Mouse (Mus musculus): ENCODE results near the gene Serpina1e. TPM values are rescaled to one million over a fixed set of nuclear protein-coding genes. Genes with fewer than 3 reads are reported as not detected.
"Not testable (repeated sequence)": the region's sequence is repeated elsewhere in the genome, so short reads cannot be mapped to it uniquely, and the experiment has no call there.

The Serpina1e gene
- total and polyA plus RNA-seq, 2 experiments from 2014 or later = 0.34 to 8.4 TPM

- H3K4me3 ChIP-seq (ENCODE audit: low read depth, low read length) = no peak overlapping the region
- no peak overlapping the region for H3K4me2 ChIP-seq (ENCODE audit: low read depth, low read length)
- no peak overlapping the region for H3K27ac ChIP-seq (ENCODE audit: low read depth)
- H3K27me3 ChIP-seq (ENCODE audit: control insufficient read depth, insufficient read depth, low read length) = no peaks in the 10 kb centered on the region
- no peaks in the 10 kb centered on the region for H3K4me1 ChIP-seq (ENCODE audit: control insufficient read depth, insufficient read depth)
- no peaks in the 10 kb centered on the region for H3K36me3 ChIP-seq (replicated peaks; ENCODE audit: control insufficient read depth, insufficient read depth, low read length)
- no peak overlapping the region for H3K9ac ChIP-seq (replicated peaks; ENCODE audit: low read depth, low read length)
- ATAC-seq (ENCODE audit: insufficient read depth, low read depth) (no peak), DNase-seq (ENCODE audit: low spot score) (no peak)
- no peaks in the 10 kb centered on the region for H3K9me3 ChIP-seq (replicated peaks; ENCODE audit: control insufficient read depth, low read length)
- TF ChIP-seq EP300 (IDR thresholded peaks at IDR 0.05; ENCODE audit: low read depth) (no peak), CTCF (IDR thresholded peaks at IDR 0.05; ENCODE audit: low read depth) (no peak)
- WGBS = 74% methylated on average over 8 of the region's 8 CpGs
Measured at GRCm38 (mm10) chr12:103962860-103963259, 4.1 kb upstream of the Serpina1e start.

DNA sequence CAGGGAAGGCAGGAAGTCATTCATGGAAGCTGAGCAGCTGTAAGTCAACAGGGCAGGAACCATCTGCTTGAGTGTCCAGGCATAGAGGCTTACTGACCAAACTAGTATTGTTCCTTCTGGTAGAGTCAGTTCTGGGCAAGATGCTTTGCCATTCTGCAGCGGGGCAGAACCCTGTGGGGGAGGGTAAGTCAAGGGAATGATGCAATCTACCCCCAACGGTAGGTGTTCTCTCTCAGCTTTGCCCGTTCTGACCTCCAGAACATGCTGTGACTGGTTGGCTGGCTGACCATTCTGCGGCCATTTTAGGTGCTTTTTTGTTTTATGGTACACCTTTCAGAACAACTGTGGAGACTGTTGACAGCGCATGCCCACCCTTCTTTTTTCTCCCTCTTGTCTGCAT lies 3.6 kb upstream of the Serpina1e start:
- Histone ChIP-seq H3K4me1 (ENCODE audit: control insufficient read depth, insufficient read depth) (no peaks in the 10 kb centered on the region), H3K27me3 (ENCODE audit: control insufficient read depth, insufficient read depth, low read length) (no peaks in the 10 kb centered on the region), H3K4me3 (ENCODE audit: low read depth, low read length) (no peak overlapping the region), H3K36me3 (replicated peaks; ENCODE audit: control insufficient read depth, insufficient read depth, low read length) (no peaks in the 10 kb centered on the region), H3K9ac (replicated peaks; ENCODE audit: low read depth, low read length) (no peak overlapping the region), H3K4me2 (ENCODE audit: low read depth, low read length) (no peak overlapping the region), H3K27ac (ENCODE audit: low read depth) (no peak overlapping the region), H3K9me3 (replicated peaks; ENCODE audit: control insufficient read depth, low read length) (no peaks in the 10 kb centered on the region)
- WGBS = 77% methylated on average over 5 of the region's 5 CpGs
- DNase-seq (ENCODE audit: low spot score) = no peak
- TF ChIP-seq CTCF (IDR thresholded peaks at IDR 0.05; ENCODE audit: low read depth) = no peak
- TF ChIP-seq EP300 (IDR thresholded peaks at IDR 0.05; ENCODE audit: low read depth) = no peak
- no peak for ATAC-seq (ENCODE audit: insufficient read depth, low read depth)

- no peaks in the 10 kb centered on the region for H3K4me1 ChIP-seq (ENCODE audit: control insufficient read depth, insufficient read depth)
Measured at GRCm38 (mm10) chr12:103961716-103962115, 2.9 kb upstream of the Serpina1e start.

GRCm38 (mm10) chr12:103956555-103956954 lies 2.2 kb downstream of the Serpina1e start:
- H3K4me2 ChIP-seq (ENCODE audit: low read depth, low read length); H3K4me3 ChIP-seq (ENCODE audit: low read depth, low read length); H3K27ac ChIP-seq (ENCODE audit: low read depth); DNase-seq (ENCODE audit: low spot score); H3K9me3 ChIP-seq (replicated peaks; ENCODE audit: control insufficient read depth, low read length); H3K27me3 ChIP-seq (ENCODE audit: control insufficient read depth, insufficient read depth, low read length); H3K36me3 ChIP-seq (replicated peaks; ENCODE audit: control insufficient read depth, insufficient read depth, low read length); H3K4me1 ChIP-seq (ENCODE audit: control insufficient read depth, insufficient read depth); H3K9ac ChIP-seq (replicated peaks; ENCODE audit: low read depth, low read length); ATAC-seq (ENCODE audit: insufficient read depth, low read depth): not testable (repeated sequence)
- 60% methylated on average over 1 of the region's 2 CpGs for WGBS

More at GRCm38 (mm10) chr12:103961716-103962115, 2.9 kb upstream of the Serpina1e start:
- Histone ChIP-seq H3K4me2 (ENCODE audit: low read depth, low read length) (no peak overlapping the region), H3K27me3 (ENCODE audit: control insufficient read depth, insufficient read depth, low read length) (no peaks in the 10 kb centered on the region), H3K36me3 (replicated peaks; ENCODE audit: control insufficient read depth, insufficient read depth, low read length) (no peaks in the 10 kb centered on the region), H3K9ac (replicated peaks; ENCODE audit: low read depth, low read length) (no peak overlapping the region), H3K4me3 (ENCODE audit: low read depth, low read length) (no peak overlapping the region), H3K27ac (ENCODE audit: low read depth) (no peak overlapping the region), H3K9me3 (replicated peaks; ENCODE audit: control insufficient read depth, low read length) (no peaks in the 10 kb centered on the region)
- WGBS = 86% methylated on average over 1 of the region's 1 CpGs
- no peak for ATAC-seq (ENCODE audit: insufficient read depth, low read depth)
- DNase-seq (ENCODE audit: low spot score) = no peak
- TF ChIP-seq CTCF (IDR thresholded peaks at IDR 0.05; ENCODE audit: low read depth) (no peak), EP300 (IDR thresholded peaks at IDR 0.05; ENCODE audit: low read depth) (no peak)

GRCm38 (mm10) chr12:103952972-103953371 lies 5.8 kb downstream of the Serpina1e start:
- H3K27me3 ChIP-seq (ENCODE audit: control insufficient read depth, insufficient read depth, low read length); DNase-seq (ENCODE audit: low spot score); H3K27ac ChIP-seq (ENCODE audit: low read depth); H3K4me1 ChIP-seq (ENCODE audit: control insufficient read depth, insufficient read depth); H3K4me3 ChIP-seq (ENCODE audit: low read depth, low read length); ATAC-seq (ENCODE audit: insufficient read depth, low read depth); H3K36me3 ChIP-seq (replicated peaks; ENCODE audit: control insufficient read depth, insufficient read depth, low read length); H3K9me3 ChIP-seq (replicated peaks; ENCODE audit: control insufficient read depth, low read length); H3K4me2 ChIP-seq (ENCODE audit: low read depth, low read length); H3K9ac ChIP-seq (replicated peaks; ENCODE audit: low read depth, low read length): not testable (repeated sequence)
- WGBS = 53% methylated on average over 3 of the region's 3 CpGs

DNA sequence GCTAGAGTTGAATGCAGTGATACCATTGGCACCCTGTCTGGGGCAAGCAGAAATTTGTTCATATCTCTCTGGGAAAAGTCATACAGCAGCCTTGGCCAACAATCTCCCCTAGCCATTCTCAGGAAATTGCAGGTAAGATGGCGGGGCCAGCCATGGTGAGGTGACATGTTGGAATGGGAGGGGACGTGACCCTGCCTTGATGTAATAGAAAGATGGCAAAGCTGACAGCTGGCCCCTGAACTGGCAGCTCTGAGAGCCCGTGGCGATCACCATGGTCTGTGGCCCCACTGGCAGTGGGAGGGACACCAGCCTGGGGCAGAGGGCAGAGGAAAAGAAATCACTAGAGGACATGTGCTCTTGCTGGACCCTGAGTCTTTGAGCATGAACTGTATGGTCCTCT lies 12.5 kb downstream of the Serpina1e start:
- no peak overlapping the region for H3K27ac ChIP-seq (ENCODE audit: low read depth)
- H3K9me3 ChIP-seq (replicated peaks; ENCODE audit: control insufficient read depth, low read length) = no peaks in the 10 kb centered on the region
- H3K4me1 ChIP-seq (ENCODE audit: control insufficient read depth, insufficient read depth) = no peaks in the 10 kb centered on the region
- H3K36me3 ChIP-seq (replicated peaks; ENCODE audit: control insufficient read depth, insufficient read depth, low read length) = no peaks in the 10 kb centered on the region
- no peak for ATAC-seq (ENCODE audit: insufficient read depth, low read depth)
- 70% methylated on average over 4 of the region's 4 CpGs for WGBS
- H3K27me3 ChIP-seq (ENCODE audit: control insufficient read depth, insufficient read depth, low read length) = no peaks in the 10 kb centered on the region
- DNase-seq (ENCODE audit: low spot score) = no peak
- TF ChIP-seq EP300 (IDR thresholded peaks at IDR 0.05; ENCODE audit: low read depth) (no peak), CTCF (IDR thresholded peaks at IDR 0.05; ENCODE audit: low read depth) (no peak)
- no peak overlapping the region for H3K4me2 ChIP-seq (ENCODE audit: low read depth, low read length)
- no peak overlapping the region for H3K4me3 ChIP-seq (ENCODE audit: low read depth, low read length)
- no peak overlapping the region for H3K9ac ChIP-seq (replicated peaks; ENCODE audit: low read depth, low read length)

GRCm38 (mm10) chr12:103909181-103909580 lies 49.6 kb downstream of the Serpina1e start:
- ATAC-seq (ENCODE audit: insufficient read depth, low read depth); H3K9ac ChIP-seq (replicated peaks; ENCODE audit: low read depth, low read length); H3K4me2 ChIP-seq (ENCODE audit: low read depth, low read length); H3K4me3 ChIP-seq (ENCODE audit: low read depth, low read length); H3K9me3 ChIP-seq (replicated peaks; ENCODE audit: control insufficient read depth, low read length); DNase-seq (ENCODE audit: low spot score); H3K4me1 ChIP-seq (ENCODE audit: control insufficient read depth, insufficient read depth); H3K27ac ChIP-seq (ENCODE audit: low read depth); H3K27me3 ChIP-seq (ENCODE audit: control insufficient read depth, insufficient read depth, low read length); H3K36me3 ChIP-seq (replicated peaks; ENCODE audit: control insufficient read depth, insufficient read depth, low read length): not testable (repeated sequence)
- WGBS = 93% methylated on average over 11 of the region's 16 CpGs

GRCm38 (mm10) chr12:103907746-103908145 lies 51.0 kb downstream of the Serpina1e start:
- WGBS = 19% methylated on average over 1 of the region's 1 CpGs
- not testable (repeated sequence) for H3K4me3 ChIP-seq (ENCODE audit: low read depth, low read length); ATAC-seq (ENCODE audit: insufficient read depth, low read depth)

More at GRCm38 (mm10) chr12:103907746-103908145, 51.0 kb downstream of the Serpina1e start:
- not testable (repeated sequence) for H3K4me1 ChIP-seq (ENCODE audit: control insufficient read depth, insufficient read depth); H3K27me3 ChIP-seq (ENCODE audit: control insufficient read depth, insufficient read depth, low read length); H3K27ac ChIP-seq (ENCODE audit: low read depth); H3K36me3 ChIP-seq (replicated peaks; ENCODE audit: control insufficient read depth, insufficient read depth, low read length); H3K4me2 ChIP-seq (ENCODE audit: low read depth, low read length); H3K9ac ChIP-seq (replicated peaks; ENCODE audit: low read depth, low read length); DNase-seq (ENCODE audit: low spot score); H3K9me3 ChIP-seq (replicated peaks; ENCODE audit: control insufficient read depth, low read length)

All from heart, postnatal 0 days (tissue).